Mouse (Mus musculus) midbrain, embryonic 10.5 days (tissue): Measurements from ENCODE around the gene Nfia. TPM values are rescaled to one million over a fixed set of nuclear protein-coding genes. Genes with fewer than 3 reads are reported as not detected.

Experiments used
- DNase-seq: peaks from one replicate; pipeline ENCODE4 v3.0.0-alpha.2; 2017; ENCODE audit warnings: low spot score
- H3K27ac ChIP-seq: fragments of 300-500 bp; sonication (generic); replicated peaks from 2 replicates; pipeline ENCODE4 v1.5.1; 2016; ENCODE audit warnings: mild to moderate bottlenecking
- H3K27me3 ChIP-seq: fragments of 300-500 bp; sonication (generic); 2 replicates; pipeline ENCODE4 v1.6.1; 2016; ENCODE audit warnings: low read depth, mild to moderate bottlenecking; ENCODE audit not compliant: poor library complexity, severe bottlenecking
- H3K36me3 ChIP-seq: fragments of 300-500 bp; sonication (generic); 2 replicates; pipeline ENCODE4 v1.6.1; 2016; ENCODE audit warnings: mild to moderate bottlenecking, moderate library complexity
- H3K4me1 ChIP-seq: fragments of 300-500 bp; sonication (generic); 2 replicates; pipeline ENCODE4 v1.6.1; 2016
- H3K4me3 ChIP-seq: fragments of 300-500 bp; sonication (generic); 2 replicates; pipeline ENCODE4 v1.5.1; 2016; ENCODE audit warnings: mild to moderate bottlenecking, moderate library complexity
- H3K9me3 ChIP-seq: fragments of 300-500 bp; sonication (generic); replicated peaks from 2 replicates; pipeline ENCODE4 v1.6.1; 2016; ENCODE audit warnings: mild to moderate bottlenecking
- WGBS: fragments of 180-500 bp; shearing (Covaris S2); methylation state at CpG from one replicate; pipeline ENCODE4 v1.1.7; 2016; 5-methylcytosine and 5-hydroxymethylcytosine counted together
- polyA plus RNA-seq: library from polyadenylated mRNA; unstranded; fragments of >200 nt; fragmentation: Nextera tagmentation; extraction: Ambion mirVana; gene quantifications from 2 replicates; pipeline ENCODE4 v1.2.1, GENCODE M21; 2016

The Nfia gene
- polyA plus RNA-seq, 1 experiment from 2014 or later, result 5.9 TPM

DNA sequence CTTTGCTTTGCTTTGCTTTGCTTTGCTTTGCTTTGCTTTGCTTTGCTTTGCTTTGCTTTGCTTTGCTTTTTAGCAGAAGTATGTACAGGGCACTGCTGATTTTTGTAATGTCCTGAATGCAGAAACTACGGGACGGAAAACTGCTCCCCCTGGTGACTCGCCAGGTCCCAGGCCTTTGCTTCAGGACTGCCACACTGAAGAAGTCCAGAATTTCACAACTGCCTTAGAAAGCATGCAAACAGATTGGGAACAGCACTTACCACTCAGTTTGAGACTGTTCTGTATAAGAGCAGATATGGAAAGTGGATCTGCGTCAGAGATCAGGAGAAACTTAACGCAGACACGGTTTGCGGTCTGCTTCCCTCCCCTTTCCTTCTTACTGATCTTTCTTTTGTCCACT lies 336.5 kb downstream of the Nfia start:
- Histone ChIP-seq H3K27me3 (peaks cover 55% of the 10 kb centered on the region), H3K36me3 (no peaks in the 10 kb centered on the region), H3K27ac (peak overlapping the region; percentile 87), H3K4me1 (peaks cover 63% of the 10 kb centered on the region), H3K9me3 (no peaks in the 10 kb centered on the region), H3K4me3 (peak overlapping the region; percentile 21)
- DNase-seq, result peak; percentile 67
- 8% methylated on average over 7 of the region's 7 CpGs for WGBS

DNA sequence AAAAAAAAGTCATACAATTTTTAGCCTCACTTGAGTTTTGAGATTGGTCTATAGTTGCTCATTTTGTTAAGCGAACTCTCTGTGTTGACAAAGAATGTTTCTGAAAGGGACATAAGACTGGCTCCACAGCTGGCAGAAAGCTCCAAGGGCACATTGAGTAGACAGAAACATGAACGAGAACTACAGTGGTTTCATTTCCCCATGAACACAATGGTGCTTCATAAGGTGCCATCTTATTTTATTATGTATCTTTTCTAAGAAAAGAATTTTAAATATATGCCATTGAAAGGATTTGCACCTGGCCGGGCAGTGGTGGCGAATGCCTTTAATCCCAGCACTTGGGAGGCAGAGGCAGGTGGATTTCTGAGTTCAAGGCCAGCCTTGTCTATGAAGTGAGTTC lies 337.4 kb downstream of the Nfia start:
- H3K4me1 ChIP-seq, result peaks cover 56% of the 10 kb centered on the region
- 86% methylated on average over 4 of the region's 4 CpGs for WGBS
- no peak for DNase-seq

DNA sequence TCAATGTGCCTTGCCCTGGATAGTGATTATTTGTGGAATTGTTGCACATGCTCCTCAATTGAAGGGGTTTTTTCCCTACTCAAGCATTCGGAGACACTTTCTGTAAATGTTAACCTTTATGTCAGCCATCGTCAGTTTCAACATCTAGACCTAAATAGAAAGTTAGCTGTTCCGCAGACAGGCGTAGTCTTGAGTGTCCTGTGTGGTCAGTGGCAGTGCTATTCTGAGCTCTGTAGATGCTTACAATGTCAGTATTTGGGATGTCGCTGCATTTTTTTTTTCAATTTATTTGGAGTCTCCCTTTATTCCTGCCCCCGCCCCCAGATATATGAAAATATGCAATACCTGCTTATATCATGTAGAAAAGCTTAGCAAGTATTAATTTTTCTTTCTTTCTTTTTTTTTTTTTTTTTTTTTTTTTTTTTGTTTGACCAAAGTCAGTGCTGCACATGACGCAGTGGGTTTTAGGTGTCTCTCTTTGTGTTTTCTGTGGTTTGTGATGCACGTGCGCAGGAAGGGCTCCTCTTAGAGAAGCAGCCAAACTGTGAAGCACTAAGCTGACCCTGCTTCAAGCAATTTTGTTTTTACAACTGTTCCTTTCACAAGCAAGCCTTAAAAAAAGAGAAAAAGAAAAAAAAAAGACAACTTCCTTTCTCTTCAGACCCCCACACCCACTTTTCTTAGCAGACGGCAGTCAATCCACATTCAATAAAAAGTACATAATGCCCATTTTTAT lies 340.9 kb downstream of the Nfia start:
- H3K4me1 ChIP-seq, result peaks cover 28% of the 10 kb centered on the region
- H3K27ac ChIP-seq, result no peak overlapping the region
- H3K9me3 ChIP-seq, result no peaks in the 10 kb centered on the region
- no peak overlapping the region for H3K4me3 ChIP-seq
- peaks cover 19% of the 10 kb centered on the region for H3K27me3 ChIP-seq
- H3K36me3 ChIP-seq, result no peaks in the 10 kb centered on the region
- WGBS, result 87% methylated on average over 10 of the region's 10 CpGs
- no peak for DNase-seq

More for the DNA sequence above, 337.4 kb downstream of the Nfia start:
- H3K36me3 ChIP-seq, result no peaks in the 10 kb centered on the region
- peaks cover 46% of the 10 kb centered on the region for H3K27me3 ChIP-seq
- H3K4me3 ChIP-seq, result no peak overlapping the region
- peak overlapping the region; percentile 87 for H3K27ac ChIP-seq
- H3K9me3 ChIP-seq, result no peaks in the 10 kb centered on the region

DNA sequence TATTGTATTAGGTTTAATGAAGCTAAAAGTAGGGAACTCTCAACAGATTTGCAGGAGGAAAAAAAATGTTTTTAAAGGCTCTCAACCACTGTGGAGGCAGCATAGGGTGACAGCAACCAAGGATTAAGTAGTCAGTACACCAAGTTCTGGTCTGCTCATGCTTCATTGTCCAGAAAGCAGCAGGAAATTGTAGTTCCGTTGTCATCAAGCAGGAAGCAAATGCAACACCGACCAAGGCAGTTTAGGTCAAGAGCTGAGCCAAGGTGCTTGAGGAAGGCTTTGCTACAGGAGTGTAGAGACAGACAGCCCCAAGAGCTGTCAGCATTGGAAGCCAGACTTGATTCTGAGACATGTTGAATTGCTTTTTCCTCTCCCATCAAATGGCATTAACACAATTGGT lies 342.4 kb downstream of the Nfia start:
- Histone ChIP-seq H3K27me3 (peaks cover 16% of the 10 kb centered on the region), H3K27ac (no peak overlapping the region), H3K4me1 (peaks cover 18% of the 10 kb centered on the region), H3K4me3 (no peak overlapping the region), H3K36me3 (no peaks in the 10 kb centered on the region), H3K9me3 (no peaks in the 10 kb centered on the region)
- 83% methylated on average over 2 of the region's 2 CpGs for WGBS
- no peak for DNase-seq

DNA sequence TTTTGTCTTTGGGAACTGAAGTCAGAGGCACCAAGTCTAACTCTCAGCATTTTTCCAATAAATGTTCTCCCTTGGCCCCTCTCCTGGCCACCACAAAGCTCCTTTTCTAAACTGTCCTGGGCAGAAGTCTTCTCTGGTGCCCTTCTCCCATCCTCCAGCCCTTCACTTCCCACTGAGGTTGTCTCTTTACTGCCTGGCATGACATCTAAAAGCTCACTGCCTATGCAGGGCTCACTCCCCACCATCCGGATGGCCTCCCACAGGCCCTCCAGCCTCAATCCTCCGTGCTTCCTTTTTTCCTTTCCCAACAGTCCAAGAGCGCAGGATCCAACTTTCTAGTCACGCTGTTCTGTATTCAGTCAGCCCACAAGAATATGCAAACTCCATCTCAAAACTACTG lies 342.9 kb downstream of the Nfia start:
- H3K36me3 ChIP-seq, result no peaks in the 10 kb centered on the region
- DNase-seq, result no peak
- H3K27me3 ChIP-seq, result peaks cover 12% of the 10 kb centered on the region
- no peak overlapping the region for H3K4me3 ChIP-seq
- H3K27ac ChIP-seq, result no peak overlapping the region
- WGBS, result 87% methylated on average over 4 of the region's 4 CpGs
- no peaks in the 10 kb centered on the region for H3K9me3 ChIP-seq
- peaks cover 14% of the 10 kb centered on the region for H3K4me1 ChIP-seq

DNA sequence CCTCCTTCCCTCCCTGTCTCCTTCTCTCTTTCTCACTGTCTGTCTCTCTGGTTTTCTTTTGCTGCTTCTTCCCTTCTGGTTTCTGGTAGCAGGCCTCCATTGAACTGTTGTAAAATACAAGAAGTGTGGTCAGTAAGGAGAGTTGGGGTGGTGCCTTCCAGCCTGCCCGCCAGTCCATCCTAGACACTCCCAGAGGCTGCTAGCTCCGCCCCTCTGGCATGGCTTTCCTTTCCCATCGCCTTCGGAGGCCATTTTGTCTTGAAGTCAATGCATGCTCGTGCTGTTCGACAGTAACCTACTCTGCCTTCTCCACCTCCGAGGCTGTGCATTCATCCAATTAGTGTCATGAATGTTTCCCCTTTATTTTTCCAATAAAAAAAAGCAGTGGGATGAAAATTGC lies 343.5 kb downstream of the Nfia start:
- no peak overlapping the region for H3K4me3 ChIP-seq
- no peak overlapping the region for H3K27ac ChIP-seq
- H3K9me3 ChIP-seq, result no peaks in the 10 kb centered on the region
- no peak for DNase-seq
- peaks cover 5% of the 10 kb centered on the region for H3K27me3 ChIP-seq
- WGBS, result 93% methylated on average over 7 of the region's 7 CpGs
- no peaks in the 10 kb centered on the region for H3K36me3 ChIP-seq
- H3K4me1 ChIP-seq, result peaks cover 11% of the 10 kb centered on the region

DNA sequence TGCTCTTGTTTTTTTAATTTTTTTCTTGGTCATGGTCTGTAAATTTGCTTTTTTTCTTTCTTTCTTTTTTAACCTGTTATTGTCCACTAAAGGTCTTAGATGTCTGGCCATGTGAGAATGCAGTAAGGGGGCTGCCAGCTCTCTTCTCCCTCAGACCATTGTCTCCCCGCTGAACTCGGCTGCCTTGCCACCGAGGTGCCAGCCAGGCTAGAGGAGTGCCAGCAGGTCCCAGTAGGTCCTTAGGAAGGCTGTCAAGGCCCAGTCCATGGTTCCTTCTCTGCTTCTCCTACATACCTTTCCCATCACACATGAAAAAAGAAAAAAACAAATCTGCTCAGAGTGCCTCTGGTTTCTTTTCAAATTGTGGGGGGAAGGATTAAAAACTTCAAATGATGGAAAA lies 345.6 kb downstream of the Nfia start:
- H3K4me1 ChIP-seq, result peaks cover 11% of the 10 kb centered on the region
- H3K9me3 ChIP-seq, result no peaks in the 10 kb centered on the region
- H3K27ac ChIP-seq, result no peak overlapping the region
- DNase-seq, result no peak
- no peaks in the 10 kb centered on the region for H3K27me3 ChIP-seq
- no peaks in the 10 kb centered on the region for H3K36me3 ChIP-seq
- H3K4me3 ChIP-seq, result no peak overlapping the region
- 58% methylated on average over 3 of the region's 3 CpGs for WGBS

DNA sequence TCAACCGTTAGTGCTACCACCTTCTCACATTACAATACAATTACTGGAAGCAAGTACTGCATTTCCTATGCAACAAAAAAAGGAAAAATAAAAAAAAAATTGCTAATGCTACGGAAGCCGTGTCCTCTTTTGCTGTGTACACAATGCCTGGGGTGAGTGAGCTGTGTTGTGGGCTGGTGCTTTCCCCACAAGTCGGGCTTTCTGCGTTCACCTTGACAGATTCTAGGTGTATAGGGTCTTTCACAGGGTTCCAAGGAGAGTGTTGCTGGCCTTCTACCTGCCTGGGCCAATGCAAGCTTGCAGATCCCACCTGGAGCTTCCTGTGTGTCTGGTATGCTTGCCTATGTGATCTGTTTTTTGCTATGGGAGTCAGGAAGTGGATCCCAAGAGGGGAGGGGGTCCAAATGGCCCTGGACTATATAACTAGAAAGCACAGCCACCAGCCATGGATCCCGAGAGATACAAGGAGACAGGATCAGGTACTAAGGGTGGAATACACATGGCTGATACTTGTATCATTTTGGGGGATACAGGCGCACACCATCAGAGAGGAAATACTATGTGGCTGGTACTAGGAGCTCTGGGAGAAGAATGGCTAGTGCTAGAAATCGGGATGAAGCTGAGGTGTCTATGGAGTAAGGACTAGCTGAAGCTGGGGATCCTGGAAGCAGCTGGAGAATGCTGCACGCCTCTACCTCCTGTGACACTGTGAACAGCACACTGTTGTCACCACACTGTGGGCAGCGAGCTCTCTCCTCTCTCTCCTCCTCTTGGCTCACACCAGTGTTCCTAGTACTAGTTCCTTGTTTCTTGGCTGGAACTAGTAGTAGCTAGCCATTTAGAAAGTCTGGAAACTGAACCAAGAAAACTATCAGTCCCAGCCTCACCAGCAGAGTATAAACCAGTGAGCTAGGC lies 346.5 kb downstream of the Nfia start:
- Histone ChIP-seq H3K27me3 (no peaks in the 10 kb centered on the region), H3K4me1 (peaks cover 11% of the 10 kb centered on the region), H3K36me3 (no peaks in the 10 kb centered on the region), H3K27ac (peak overlapping the region; percentile 38; the same call in 1 of the 2 replicates), H3K4me3 (no peak overlapping the region), H3K9me3 (no peaks in the 10 kb centered on the region)
- WGBS, result 79% methylated on average over 10 of the region's 10 CpGs
- no peak for DNase-seq

DNA sequence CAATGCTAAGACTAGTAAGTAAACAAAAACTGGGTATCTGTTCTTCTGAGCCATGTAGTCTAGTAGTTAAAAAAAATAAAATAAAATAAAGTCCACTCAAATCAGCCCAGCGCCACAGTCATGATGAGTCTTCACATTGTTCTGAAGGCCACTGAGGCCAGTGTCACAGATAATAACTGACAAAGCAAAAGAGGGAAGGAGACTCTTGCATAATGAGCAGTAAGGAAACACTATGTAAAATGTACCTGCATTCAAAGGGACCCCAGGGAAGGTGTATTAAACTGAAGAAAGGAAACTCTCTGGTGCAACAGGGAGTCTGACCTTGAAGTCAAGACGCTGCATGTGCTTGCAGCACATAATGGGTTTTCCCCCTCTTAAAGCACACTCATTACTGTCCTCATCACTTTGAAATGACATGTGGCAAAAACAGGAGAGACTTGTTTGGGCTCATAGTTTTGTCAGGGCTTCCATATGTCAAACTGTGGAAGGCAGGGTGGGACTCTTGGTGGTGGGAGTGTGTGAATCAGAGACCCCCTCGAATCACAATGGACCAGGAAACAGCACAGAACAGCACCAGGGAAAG lies 347.5 kb downstream of the Nfia start:
- Histone ChIP-seq H3K4me3 (no peak overlapping the region), H3K4me1 (peaks cover 11% of the 10 kb centered on the region), H3K36me3 (no peaks in the 10 kb centered on the region), H3K27me3 (no peaks in the 10 kb centered on the region), H3K9me3 (no peaks in the 10 kb centered on the region), H3K27ac (no peak overlapping the region)
- 87% methylated on average over 3 of the region's 3 CpGs for WGBS
- no peak for DNase-seq

DNA sequence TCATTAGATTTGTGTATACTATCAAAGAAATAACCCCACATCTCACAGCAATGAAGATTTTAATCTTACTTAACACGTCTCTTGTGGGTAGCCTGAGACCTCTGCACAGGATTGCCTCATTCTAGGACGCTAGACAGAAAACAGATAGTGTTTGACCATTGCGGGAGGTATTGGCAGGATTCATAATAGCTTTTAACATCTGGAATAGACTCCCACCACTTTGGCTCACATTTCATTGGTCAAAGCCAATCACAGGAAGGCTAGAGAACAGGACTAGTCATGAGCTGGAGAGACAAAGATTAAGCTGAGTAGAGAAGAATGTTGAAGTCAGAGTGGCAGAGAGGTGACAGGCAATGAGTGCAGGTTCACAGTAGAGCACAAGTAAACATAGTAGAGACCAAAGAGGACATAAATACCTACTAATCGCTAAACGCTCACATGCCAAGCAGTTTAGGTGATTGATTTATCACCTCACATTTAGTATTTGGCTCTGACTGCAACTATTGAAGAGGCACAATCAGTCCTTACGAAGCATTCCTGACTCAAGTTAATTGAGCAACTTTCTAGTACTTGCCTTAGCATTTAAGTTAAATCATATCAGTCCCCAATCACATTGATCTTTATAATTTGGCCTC lies 348.3 kb downstream of the Nfia start:
- Histone ChIP-seq H3K4me1 (peaks cover 11% of the 10 kb centered on the region), H3K27ac (no peak overlapping the region), H3K4me3 (no peak overlapping the region), H3K36me3 (no peaks in the 10 kb centered on the region), H3K27me3 (no peaks in the 10 kb centered on the region), H3K9me3 (no peaks in the 10 kb centered on the region)
- DNase-seq, result no peak
- 91% methylated on average over 6 of the region's 6 CpGs for WGBS

DNA sequence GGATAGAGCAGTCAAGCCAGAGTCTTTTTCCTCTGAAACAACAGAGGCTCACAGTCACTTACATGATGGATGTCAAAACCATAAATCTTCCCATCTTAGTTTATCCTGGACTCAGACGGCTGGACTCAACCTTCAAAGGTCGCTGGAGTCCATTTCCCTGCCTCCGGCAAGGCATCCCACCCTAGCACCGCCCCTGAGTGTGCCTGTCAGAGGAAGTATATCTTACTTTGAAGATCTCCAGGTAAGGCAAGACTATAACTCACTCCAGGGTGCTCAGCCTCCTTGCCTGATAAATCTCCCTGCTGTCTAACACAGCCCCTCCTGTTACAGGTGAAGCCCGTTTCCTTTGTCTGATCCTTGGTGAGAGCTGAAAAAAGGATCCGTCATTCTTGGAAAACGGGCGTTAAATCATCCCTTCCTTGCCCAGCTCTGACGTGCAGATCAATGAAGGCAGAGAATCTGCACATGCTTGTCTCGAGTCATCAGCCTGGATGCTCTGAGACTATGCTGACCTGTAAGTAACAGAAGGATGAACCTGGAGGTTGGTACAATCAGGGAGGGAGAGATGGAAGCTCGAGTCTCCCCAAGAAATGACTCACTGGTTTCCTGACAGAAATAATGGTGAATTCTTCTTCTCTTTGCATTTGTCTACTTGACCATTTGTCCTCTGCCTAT lies 353.6 kb downstream of the Nfia start:
- no peak for DNase-seq
- no peak overlapping the region for H3K27ac ChIP-seq
- no peaks in the 10 kb centered on the region for H3K27me3 ChIP-seq
- WGBS, result 90% methylated on average over 11 of the region's 11 CpGs
- H3K4me1 ChIP-seq, result no peaks in the 10 kb centered on the region
- H3K9me3 ChIP-seq, result no peaks in the 10 kb centered on the region
- H3K36me3 ChIP-seq, result no peaks in the 10 kb centered on the region
- H3K4me3 ChIP-seq, result no peak overlapping the region

DNA sequence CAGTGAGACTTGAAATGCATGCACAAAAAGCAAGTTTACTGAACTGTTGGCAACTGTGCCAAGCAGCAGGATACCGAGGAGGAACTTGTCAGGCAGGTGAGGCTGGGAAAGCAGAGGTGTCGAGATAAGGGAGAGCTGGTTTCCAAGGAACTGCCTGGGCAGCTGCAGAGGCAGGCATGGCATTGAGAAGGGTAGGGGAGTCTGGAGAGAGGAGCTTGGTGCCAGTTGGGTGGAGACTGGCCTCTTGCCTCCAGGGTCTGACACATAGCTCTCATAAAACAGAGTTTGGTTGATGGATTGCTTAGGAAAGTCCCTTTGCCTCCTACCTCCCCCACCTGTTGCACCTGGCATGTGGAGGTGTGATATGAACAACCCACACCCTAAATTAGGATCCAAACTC lies 358.3 kb downstream of the Nfia start:
- Histone ChIP-seq H3K27ac (no peak overlapping the region), H3K36me3 (no peaks in the 10 kb centered on the region)
- WGBS, result 80% methylated on average over 2 of the region's 2 CpGs

More for the DNA sequence above, 358.3 kb downstream of the Nfia start:
- Histone ChIP-seq H3K4me3 (no peak overlapping the region), H3K4me1 (no peaks in the 10 kb centered on the region), H3K27me3 (no peaks in the 10 kb centered on the region), H3K9me3 (no peaks in the 10 kb centered on the region)
- DNase-seq, result no peak
